Mouse (Mus musculus) forebrain, postnatal 0 days (tissue): ENCODE measurements around the gene Cabp7. TPM values are rescaled to one million over a fixed set of nuclear protein-coding genes. Genes with fewer than 3 reads are reported as not detected.
A peak's percentile ranks its signal among the peaks of the same experiment; 100 is the strongest.

Experiments used
- ATAC-seq: fragments of 200-750 bp; cut with Nextera tagmentation; 2 replicates; pipeline ENCODE4 v1.8.0; 2017; ENCODE audit warnings: mild to moderate bottlenecking, moderate library complexity
- DNase-seq: peaks from one replicate; pipeline ENCODE4 v3.0.0-alpha.2; 2015
- H3K27ac ChIP-seq: fragments of 300-500 bp; sonication (generic); 2 replicates; pipeline ENCODE4 v1.5.1; 2014; ENCODE audit warnings: low read depth, mild to moderate bottlenecking, antibody characterized with exemption, low read length, moderate library complexity, mixed read lengths
- H3K27me3 ChIP-seq: fragments of 300-500 bp; sonication (generic); 2 replicates; pipeline ENCODE4 v1.6.1; 2014; ENCODE audit warnings: mild to moderate bottlenecking, low read length, mixed read lengths; ENCODE audit not compliant: insufficient read depth
- H3K36me3 ChIP-seq: fragments of 300-500 bp; sonication (generic); 2 replicates; pipeline ENCODE4 v1.6.1; 2014; ENCODE audit warnings: mild to moderate bottlenecking, moderate library complexity; ENCODE audit not compliant: insufficient read depth
- H3K4me1 ChIP-seq: fragments of 300-500 bp; sonication (generic); 2 replicates; pipeline ENCODE4 v1.6.1; 2014; ENCODE audit warnings: antibody characterized with exemption; ENCODE audit not compliant: insufficient read depth
- H3K4me2 ChIP-seq: fragments of 300-500 bp; sonication (generic); 2 replicates; pipeline ENCODE4 v1.6.1; 2014; ENCODE audit warnings: low read depth, mild to moderate bottlenecking, moderate library complexity
- H3K4me3 ChIP-seq: fragments of 300-500 bp; sonication (generic); 2 replicates; pipeline ENCODE4 v1.5.1; 2014; ENCODE audit warnings: low read depth, low read length, mixed read lengths
- H3K9ac ChIP-seq: fragments of 300-500 bp; sonication (generic); 2 replicates; pipeline ENCODE4 v1.6.1; 2014; ENCODE audit warnings: mild to moderate bottlenecking
- H3K9me3 ChIP-seq: fragments of 300-500 bp; sonication (generic); 2 replicates; pipeline ENCODE4 v1.6.1; 2016; ENCODE audit warnings: low read length
- CTCF ChIP-seq: sonication (generic); IDR thresholded peaks from 2 replicates; pipeline ENCODE4 v1.5.1; 2016; ENCODE audit warnings: antibody characterized with exemption, control low read depth, low read depth
- WGBS: fragments of 180-500 bp; shearing (Covaris S2); extraction: QIAGEN DNeasy Blood & Tissue Kit; methylation state at CpG from one replicate; pipeline ENCODE4 v1.1.7; 2014; 5-methylcytosine and 5-hydroxymethylcytosine counted together
- polyA plus RNA-seq: library from polyadenylated mRNA; unstranded; fragments of >200 nt; fragmentation: Nextera tagmentation; extraction: Ambion mirVana; gene quantifications from 2 replicates; pipeline ENCODE4 v1.2.1, GENCODE M21; 2015
- total RNA-seq: library from RNA; depleted of rRNA; stranded (reverse); fragments of >200 nt; gene quantifications from 2 replicates; pipeline ENCODE4 v1.2.3, GENCODE M21; 2014

The Cabp7 gene
- total and polyA plus RNA-seq, 2 experiments from 2014 or later = 1.6 to 5.3 TPM

DNA sequence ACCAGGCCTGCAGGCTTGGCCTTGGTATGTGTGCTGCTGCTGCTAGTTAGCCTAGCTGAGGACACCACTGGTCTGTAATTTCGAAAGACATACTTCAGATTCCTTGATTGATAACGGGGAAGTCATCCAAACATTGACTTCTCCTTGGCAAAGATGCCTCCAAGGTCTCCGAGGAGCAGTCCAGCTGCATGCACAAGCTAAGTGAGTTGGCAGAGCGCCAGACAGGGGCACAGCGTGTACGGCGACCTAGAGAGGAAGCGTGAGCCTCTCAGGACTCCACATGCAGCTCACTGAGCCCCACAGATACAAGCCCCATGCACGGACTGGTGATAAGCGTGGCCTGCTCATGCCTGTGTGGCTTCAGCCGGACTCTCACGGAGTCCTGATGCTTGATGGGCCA is 17.0 kb downstream of the Cabp7 start:
- no peak overlapping the region for H3K4me2 ChIP-seq
- no peak overlapping the region for H3K4me3 ChIP-seq
- peaks cover 8% of the 10 kb centered on the region for H3K36me3 ChIP-seq
- H3K9ac ChIP-seq = no peak overlapping the region
- no peak for TF ChIP-seq CTCF
- DNase-seq (peak; percentile 10), ATAC-seq (no peak)
- H3K27me3 ChIP-seq = no peaks in the 10 kb centered on the region
- H3K4me1 ChIP-seq = no peaks in the 10 kb centered on the region
- H3K27ac ChIP-seq = no peak overlapping the region
- no peaks in the 10 kb centered on the region for H3K9me3 ChIP-seq
- 55% methylated on average over 12 of the region's 12 CpGs for WGBS

DNA sequence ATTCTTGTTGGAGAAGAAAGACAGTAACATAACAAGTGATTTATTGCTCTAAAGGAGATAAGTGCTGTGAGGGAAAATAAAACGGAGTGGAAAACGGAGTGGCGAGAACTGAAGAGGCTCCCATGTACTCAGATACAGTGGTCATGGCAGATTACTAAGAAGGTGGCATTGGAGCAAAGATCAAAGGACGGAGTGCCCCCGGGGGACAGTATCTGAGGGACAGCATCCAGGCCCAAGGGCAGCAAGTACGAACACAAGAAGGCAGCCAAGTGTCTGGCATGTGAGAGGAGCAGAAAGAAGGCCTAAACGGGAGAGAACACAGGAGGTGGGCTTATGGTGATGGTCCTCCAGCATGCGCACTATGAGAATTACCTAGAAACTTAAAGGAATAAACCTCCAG is 24.9 kb downstream of the Cabp7 start:
- Histone ChIP-seq H3K36me3 (peaks cover 16% of the 10 kb centered on the region), H3K9ac (no peak overlapping the region), H3K4me3 (no peak overlapping the region), H3K27ac (0 out of 2 replicates have a peak overlapping the region, but pooled peaks have one; percentile 21), H3K4me1 (no peaks in the 10 kb centered on the region), H3K4me2 (no peak overlapping the region), H3K27me3 (no peaks in the 10 kb centered on the region), H3K9me3 (no peaks in the 10 kb centered on the region)
- TF ChIP-seq CTCF = no peak
- WGBS = 83% methylated on average over 8 of the region's 8 CpGs
- no peak for DNase-seq
- no peak for ATAC-seq

DNA sequence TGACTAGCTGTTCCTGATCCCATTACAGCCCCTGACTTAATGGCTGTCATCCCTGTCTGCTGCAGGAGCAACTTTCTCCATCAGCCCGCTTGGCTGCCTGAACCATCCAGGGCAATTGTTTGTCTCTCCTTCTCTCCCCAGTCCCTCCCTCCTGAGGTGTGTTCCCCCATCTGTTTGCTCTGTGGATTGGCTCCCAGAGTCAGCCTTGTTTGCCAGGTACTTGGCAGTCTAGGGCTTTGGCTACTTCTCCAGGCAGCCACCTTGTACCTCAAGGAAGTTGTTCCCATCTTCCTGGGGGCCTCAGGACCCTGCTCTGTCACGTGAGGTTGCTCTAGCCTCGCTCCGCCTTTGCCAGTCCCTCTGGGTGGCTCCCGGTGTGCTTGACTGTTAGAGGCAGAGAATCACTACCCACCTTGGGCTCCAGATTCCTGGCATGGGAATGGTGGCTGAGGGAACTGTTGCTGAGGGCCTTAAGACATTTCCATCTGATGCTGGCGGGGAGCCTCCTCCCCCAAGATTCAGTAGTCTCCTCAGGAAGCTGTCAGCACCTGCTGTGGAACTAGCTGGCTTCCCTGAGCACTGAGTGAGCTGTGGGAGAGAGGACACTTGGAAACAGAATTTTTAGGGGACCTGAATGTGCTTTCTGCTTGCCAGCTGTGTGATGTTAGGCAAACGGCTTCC is 25.5 kb downstream of the Cabp7 start:
- Histone ChIP-seq H3K36me3 (peaks cover 11% of the 10 kb centered on the region), H3K9me3 (no peaks in the 10 kb centered on the region), H3K27me3 (no peaks in the 10 kb centered on the region), H3K27ac (no peak overlapping the region), H3K9ac (no peak overlapping the region), H3K4me1 (no peaks in the 10 kb centered on the region), H3K4me2 (no peak overlapping the region), H3K4me3 (no peak overlapping the region)
- ATAC-seq (no peak), DNase-seq (peak; percentile 39)
- WGBS = 40% methylated on average over 7 of the region's 7 CpGs
- no peak for TF ChIP-seq CTCF

DNA sequence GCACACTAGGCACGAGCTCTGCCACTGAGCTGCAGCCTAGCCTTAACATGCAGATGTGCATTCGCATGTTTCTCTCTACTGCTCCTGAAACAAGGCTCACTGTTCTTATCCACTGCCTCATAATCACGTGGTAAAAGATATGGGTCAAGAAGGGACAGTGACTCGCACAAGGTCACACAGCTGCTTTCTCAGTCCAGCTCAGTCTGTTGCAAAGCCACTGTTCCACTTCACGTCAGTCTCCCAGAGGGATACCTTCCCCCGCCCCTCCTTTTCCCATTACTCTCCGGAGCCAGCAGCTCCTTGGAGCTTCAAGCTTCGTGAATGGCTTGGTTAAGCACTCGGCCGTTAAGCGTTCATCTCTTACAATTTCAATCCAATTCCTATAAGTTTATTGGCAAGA is 26.2 kb downstream of the Cabp7 start:
- WGBS = 58% methylated on average over 11 of the region's 11 CpGs
- ATAC-seq (no peak), DNase-seq (peak; percentile 10)
- peaks cover 11% of the 10 kb centered on the region for H3K36me3 ChIP-seq
- H3K4me2 ChIP-seq = no peak overlapping the region
- TF ChIP-seq CTCF = no peak
- H3K27me3 ChIP-seq = no peaks in the 10 kb centered on the region
- H3K4me1 ChIP-seq = no peaks in the 10 kb centered on the region
- no peaks in the 10 kb centered on the region for H3K9me3 ChIP-seq
- no peak overlapping the region for H3K4me3 ChIP-seq
- H3K9ac ChIP-seq = no peak overlapping the region
- no peak overlapping the region for H3K27ac ChIP-seq

DNA sequence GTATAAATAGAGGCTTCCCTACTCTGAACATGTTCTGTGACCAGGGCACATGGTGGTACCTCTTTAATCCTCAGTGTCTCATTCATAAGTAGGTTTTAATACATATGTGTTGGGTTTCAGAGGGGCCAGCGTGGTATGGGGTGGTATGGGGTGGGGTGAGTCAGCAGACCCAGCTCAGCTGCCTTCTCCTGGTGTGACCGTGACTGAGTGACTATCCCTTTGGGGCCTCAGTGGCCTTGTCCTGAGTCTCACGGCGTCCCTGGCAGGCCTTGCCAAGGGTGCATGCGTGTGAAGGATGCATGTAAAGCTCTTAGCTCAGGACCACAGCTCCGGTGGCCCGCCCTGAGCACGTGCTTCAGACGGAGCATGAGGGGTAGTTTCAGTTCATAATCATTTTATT is 26.6 kb downstream of the Cabp7 start:
- no peak overlapping the region for H3K4me2 ChIP-seq
- no peak overlapping the region for H3K27ac ChIP-seq
- no peak for TF ChIP-seq CTCF
- no peaks in the 10 kb centered on the region for H3K4me1 ChIP-seq
- no peaks in the 10 kb centered on the region for H3K27me3 ChIP-seq
- DNase-seq (no peak), ATAC-seq (no peak)
- peaks cover 11% of the 10 kb centered on the region for H3K36me3 ChIP-seq
- no peak overlapping the region for H3K4me3 ChIP-seq
- WGBS = 90% methylated on average over 9 of the region's 9 CpGs
- H3K9ac ChIP-seq = no peak overlapping the region
- no peaks in the 10 kb centered on the region for H3K9me3 ChIP-seq

DNA sequence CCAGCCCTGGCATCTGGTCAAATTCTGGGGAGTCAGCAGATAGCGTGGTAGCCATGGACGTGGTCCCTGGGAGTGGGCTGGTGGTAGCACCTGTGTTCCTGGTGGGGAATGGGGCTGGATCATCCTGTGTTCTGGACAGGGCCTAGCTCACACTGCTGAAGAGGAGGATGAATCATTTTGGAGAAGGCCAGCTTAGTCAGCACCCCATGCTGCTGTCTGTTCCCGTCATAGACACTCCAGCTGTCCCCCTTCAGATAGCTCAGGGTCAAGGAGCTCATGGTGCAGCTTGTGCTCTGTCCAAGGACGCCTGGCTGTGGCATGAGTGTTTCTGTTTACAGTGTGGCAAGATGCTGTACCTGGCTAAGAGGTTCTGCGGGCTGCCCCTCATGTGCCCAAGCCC is 28.0 kb downstream of the Cabp7 start:
- H3K36me3 ChIP-seq = peaks cover under 1% of the 10 kb centered on the region; the same call in 1 of the 2 replicates
- no peak for DNase-seq
- no peak overlapping the region for H3K4me2 ChIP-seq
- H3K9ac ChIP-seq = no peak overlapping the region
- no peaks in the 10 kb centered on the region for H3K4me1 ChIP-seq
- H3K27ac ChIP-seq = no peak overlapping the region
- ATAC-seq = no peak
- TF ChIP-seq CTCF = no peak
- no peaks in the 10 kb centered on the region for H3K9me3 ChIP-seq
- no peaks in the 10 kb centered on the region for H3K27me3 ChIP-seq
- H3K4me3 ChIP-seq = no peak overlapping the region
- WGBS = 83% methylated on average over 5 of the region's 5 CpGs

DNA sequence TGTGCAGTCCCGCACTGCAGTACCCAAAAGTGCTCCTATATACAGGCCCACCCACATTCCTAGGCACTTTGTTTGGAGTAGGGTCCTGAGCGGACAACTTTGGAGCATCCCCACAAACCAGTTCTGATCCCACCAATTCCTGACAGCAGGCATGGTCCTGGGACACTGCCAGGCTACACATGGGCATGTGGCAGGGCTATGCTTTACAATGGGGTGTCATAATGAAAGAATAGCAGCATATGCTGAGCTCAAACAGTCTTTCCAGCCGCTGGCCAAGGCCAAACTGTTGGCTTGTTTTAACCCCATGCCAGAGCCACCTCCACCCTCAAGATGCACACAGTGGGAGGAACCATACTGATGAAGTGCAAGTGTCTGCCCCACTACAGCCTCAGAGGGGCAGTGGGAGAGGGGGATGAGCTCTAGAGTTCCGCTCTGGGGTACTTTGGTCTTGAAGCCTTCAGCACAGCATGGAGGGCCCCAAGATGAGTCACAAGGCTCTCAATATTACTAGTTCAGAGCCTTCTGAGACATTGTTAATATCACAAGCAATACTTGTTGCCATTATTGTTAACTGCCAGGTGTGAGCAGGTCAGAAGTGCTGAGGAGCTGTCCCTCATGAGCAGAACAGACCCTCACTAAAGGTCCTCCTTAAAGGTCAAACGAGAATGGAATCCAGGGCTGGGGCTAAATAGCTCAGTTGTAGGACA is 29.9 kb downstream of the Cabp7 start:
- Histone ChIP-seq H3K36me3 (no peaks in the 10 kb centered on the region), H3K4me1 (no peaks in the 10 kb centered on the region), H3K27me3 (no peaks in the 10 kb centered on the region), H3K9me3 (no peaks in the 10 kb centered on the region), H3K9ac (no peak overlapping the region), H3K4me2 (no peak overlapping the region), H3K4me3 (no peak overlapping the region), H3K27ac (no peak overlapping the region)
- TF ChIP-seq CTCF = no peak
- ATAC-seq = no peak
- WGBS = 72% methylated on average over 5 of the region's 5 CpGs
- DNase-seq = no peak
